Mouse (Mus musculus) heart, adult 2 months (tissue): ENCODE data around the gene Gm17455.
A peak's percentile ranks its signal among the peaks of the same experiment; 100 is the strongest.

Experiments used
- CTCF ChIP-seq: fragments of 200-600 bp; IDR thresholded peaks from 2 replicates; pipeline ENCODE4 v1.8.1; 2022; ENCODE audit warnings: antibody characterized with exemption, mild to moderate bottlenecking, moderate library complexity
- POLR2A ChIP-seq: fragments of 200-500 bp; IDR thresholded peaks from 2 replicates; pipeline ENCODE4 v1.6.1; 2011; ENCODE audit warnings: mild to moderate bottlenecking, low read depth, low read length, control low read depth; ENCODE audit not compliant: insufficient read depth

DNA sequence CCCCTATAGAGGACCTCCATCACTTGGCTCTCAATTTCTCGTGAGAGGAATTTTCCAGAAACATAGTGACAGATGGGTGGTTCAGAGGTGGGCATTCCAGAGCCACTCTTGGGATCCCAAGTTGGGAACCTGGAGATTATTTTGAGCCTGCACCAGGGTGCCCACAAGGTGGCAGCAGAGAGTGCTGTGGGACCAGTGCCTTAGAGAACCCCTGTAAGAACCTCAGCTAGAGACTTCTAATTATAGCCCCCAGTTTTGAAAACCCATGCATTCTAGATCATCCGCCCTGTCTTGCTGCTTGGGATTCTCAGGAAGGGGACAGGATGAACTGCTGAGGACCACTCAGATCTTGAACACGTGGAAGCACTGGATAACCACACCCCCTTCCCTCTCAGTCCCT, 18.6 kb downstream of the Gm17455 start:
- peak; percentile 93 for TF ChIP-seq CTCF
- no peak for TF ChIP-seq POLR2A
